Mouse (Mus musculus): ENCODE data around the gene 9530068E07Rik.

DNA sequence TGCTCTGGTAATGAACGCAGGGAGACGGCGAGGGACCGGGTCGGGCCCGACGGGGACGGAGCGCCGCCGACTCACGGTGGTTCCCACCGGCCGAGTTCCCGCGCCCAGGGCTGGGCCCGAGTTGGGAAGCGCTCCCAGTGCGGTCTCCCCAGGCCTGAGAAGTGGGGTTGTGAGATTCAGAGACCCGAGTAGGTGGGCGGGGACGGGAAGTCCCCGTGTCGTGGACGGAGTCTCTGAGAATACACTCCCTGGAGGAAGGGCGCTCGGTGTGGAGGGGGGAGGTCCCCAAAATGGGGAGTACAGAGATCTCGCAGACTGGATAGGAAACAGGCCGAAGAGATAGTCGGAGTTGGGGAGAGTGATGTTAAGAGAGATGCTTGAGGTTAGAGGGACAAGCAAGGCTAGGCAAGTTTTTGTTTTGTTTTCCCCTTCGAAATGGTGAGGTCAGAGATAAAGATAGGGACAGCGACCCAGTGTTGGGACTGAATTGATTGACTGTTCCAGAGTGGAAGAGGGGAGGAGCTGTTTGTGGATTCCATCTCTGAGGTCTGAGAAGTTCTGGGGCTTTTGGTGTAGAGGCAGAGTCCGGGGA lies 465 bp downstream of the 9530068E07Rik start:
- TF ChIP-seq CTCF (IDR thresholded peaks at IDR 0.05; ENCODE audit: extremely low read depth, insufficient read depth, insufficient read length, insufficient replicate concordance), result no peak
- TF ChIP-seq POLR2A (IDR thresholded peaks at IDR 0.05; ENCODE audit: low read depth, low read length), result no peak
